Mouse (Mus musculus) olfactory bulb, adult 2 months (tissue): ENCODE data around the gene Apoe. TPM values are rescaled to one million over a fixed set of nuclear protein-coding genes. Genes with fewer than 3 reads are reported as not detected.
"Not testable (repeated sequence)": the region's sequence is repeated elsewhere in the genome, so short reads cannot be mapped to it uniquely, and the experiment has no call there.

Experiments
- H3K27ac ChIP-seq: fragments of 200-500 bp; 2 replicates; pipeline ENCODE4 v1.5.1; 2012; ENCODE audit warnings: low read depth, low read length; ENCODE audit not compliant: insufficient read depth
- H3K4me1 ChIP-seq: fragments of 200-500 bp; 2 replicates; pipeline ENCODE4 v1.6.1; 2012; ENCODE audit warnings: low read length; ENCODE audit not compliant: control insufficient read depth, insufficient read depth
- H3K4me3 ChIP-seq: fragments of 200-500 bp; 2 replicates; pipeline ENCODE4 v1.5.1; 2012; ENCODE audit warnings: mild to moderate bottlenecking, low read depth, low read length, moderate library complexity; ENCODE audit not compliant: insufficient read depth
- CTCF ChIP-seq: fragments of 200-500 bp; IDR thresholded peaks from 2 replicates; pipeline ENCODE4 v1.5.1; 2012; ENCODE audit warnings: low read depth, mild to moderate bottlenecking, low read length, moderate library complexity; ENCODE audit not compliant: insufficient read depth
- POLR2A ChIP-seq: fragments of 200-500 bp; IDR thresholded peaks from 2 replicates; pipeline ENCODE4 v1.6.1; 2012; ENCODE audit warnings: mild to moderate bottlenecking, low read depth, low read length, moderate library complexity; ENCODE audit not compliant: insufficient read depth
- WGBS: fragments of 180-500 bp; shearing (Covaris S2); methylation state at CpG from one replicate; pipeline ENCODE4 v1.1.7; 2018; 5-methylcytosine and 5-hydroxymethylcytosine counted together
- polyA plus RNA-seq: library from polyadenylated mRNA; stranded (reverse); fragments of >200 nt; gene quantifications from 2 replicates; pipeline ENCODE4 v1.2.4, GENCODE M21; 2012; ENCODE audit warnings: low replicate concordance; ENCODE audit not compliant: missing spikeins, insufficient read depth, insufficient read length

Apoe gene
- polyA plus RNA-seq, 1 experiment, result 1,139 TPM

DNA sequence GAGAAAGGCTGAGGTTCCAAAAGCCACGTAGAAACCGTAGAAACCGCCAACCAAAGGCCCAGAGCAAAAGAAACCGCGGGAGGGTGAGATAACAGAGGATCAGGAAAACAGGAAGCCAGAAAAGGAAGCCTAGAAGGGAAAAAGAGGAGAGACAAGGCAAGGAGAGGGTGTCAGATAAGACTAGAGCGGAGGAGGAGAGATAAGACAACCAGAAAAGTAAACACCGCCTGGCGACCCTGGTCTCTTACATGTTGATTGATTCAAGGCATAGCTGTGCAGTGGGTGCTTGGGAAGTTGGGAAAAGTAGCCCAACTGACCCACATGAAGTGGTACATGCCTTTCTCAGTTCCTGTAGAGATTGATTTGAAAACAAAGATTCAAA, 3.8 kb downstream of the Apoe start:
- Histone ChIP-seq H3K27ac (peak overlapping the region; percentile 15; the same call in 1 of the 2 replicates), H3K4me3 (no peak overlapping the region), H3K4me1 (peaks cover 29% of the 10 kb centered on the region)
- TF ChIP-seq POLR2A, result no peak
- no peak for TF ChIP-seq CTCF
- WGBS, result 56% methylated on average over 8 of the region's 8 CpGs

DNA sequence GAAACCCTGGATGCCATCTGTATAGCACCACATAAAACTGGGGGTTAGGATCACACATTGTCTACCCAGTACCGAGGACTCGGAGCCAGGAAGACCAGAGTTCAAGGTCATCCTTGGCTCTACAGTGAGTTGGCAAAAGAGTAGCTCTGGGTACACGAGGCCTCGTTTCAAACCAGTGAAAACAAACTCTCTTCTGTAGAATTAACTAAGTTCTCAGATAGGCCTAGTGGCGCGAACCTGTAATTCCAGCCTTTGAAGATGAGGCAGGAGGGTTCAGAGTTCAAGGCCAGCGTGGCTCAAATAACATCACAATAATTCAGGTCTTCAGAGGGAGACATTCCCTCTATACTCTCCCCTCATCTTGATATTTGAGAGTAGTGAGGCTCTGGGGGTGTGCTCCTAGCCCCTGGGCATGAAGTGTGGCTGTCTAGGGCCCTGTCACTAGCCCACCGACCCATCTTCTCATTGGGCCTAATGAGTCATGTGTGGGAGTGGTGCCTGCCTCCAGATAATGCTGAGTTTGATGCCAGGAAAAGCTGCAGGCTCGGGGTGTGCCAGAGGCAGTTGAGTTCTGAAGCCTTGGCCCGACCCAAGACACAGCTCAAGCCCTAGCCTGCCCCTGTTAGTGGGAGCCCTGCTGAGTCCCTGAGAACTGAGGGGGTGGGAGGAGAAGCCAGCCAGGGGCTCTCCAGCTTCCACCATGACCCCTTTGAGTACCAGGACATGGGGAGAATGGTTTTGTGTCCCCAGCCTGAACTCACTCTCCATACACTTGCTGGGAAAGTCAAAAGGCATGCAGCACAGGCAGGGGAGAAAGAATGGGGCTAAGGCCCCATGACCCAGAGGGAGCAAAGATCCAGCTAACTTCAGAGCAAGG, 4.4 kb downstream of the Apoe start:
- peaks cover 29% of the 10 kb centered on the region for H3K4me1 ChIP-seq
- H3K27ac ChIP-seq, result peak overlapping the region; percentile 17; the same call in 1 of the 2 replicates
- no peak overlapping the region for H3K4me3 ChIP-seq
- TF ChIP-seq POLR2A (no peak), CTCF (no peak)
- 62% methylated on average over 10 of the region's 10 CpGs for WGBS

DNA sequence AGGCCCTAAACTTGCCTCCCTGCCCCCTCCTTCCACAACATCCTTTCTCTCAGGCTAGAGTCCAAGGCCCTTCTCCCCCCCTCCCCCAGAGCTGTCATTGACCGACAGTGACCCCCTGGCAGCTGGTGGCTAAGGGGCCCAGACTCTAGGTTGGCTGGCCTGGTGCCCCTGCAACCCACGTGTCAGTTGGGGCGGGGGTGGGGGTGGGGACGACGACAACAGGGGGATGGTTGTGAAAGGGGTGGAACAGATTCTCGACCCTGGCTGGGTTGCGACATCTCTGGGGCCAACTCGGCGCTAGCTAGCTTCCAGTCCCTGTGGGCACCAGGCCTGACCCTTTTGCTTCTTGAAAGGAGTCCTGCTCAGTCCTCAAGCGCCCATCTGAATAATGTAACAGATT, 5.6 kb downstream of the Apoe start:
- Histone ChIP-seq H3K4me1 (peaks cover 18% of the 10 kb centered on the region), H3K4me3 (no peak overlapping the region), H3K27ac (no peak overlapping the region)
- WGBS, result 27% methylated on average over 10 of the region's 10 CpGs
- TF ChIP-seq POLR2A, result no peak

- Histone ChIP-seq H3K27ac (no peak within 1 kb of the TSS), H3K4me3 (no peak within 1 kb of the TSS), H3K4me1 (peaks cover 15% of the 10 kb centered on the region)
- WGBS, result 66% methylated on average over 28 of the region's 28 CpGs
- TF ChIP-seq CTCF (no peak), POLR2A (no peak)
Measured at GRCm38 (mm10) chr7:19691873-19692865, 6.8 kb downstream of the Apoe start, which contains the start of gene Apoc1. TSS of gene Apoc1 (minus strand) at chr7:19692660.

DNA sequence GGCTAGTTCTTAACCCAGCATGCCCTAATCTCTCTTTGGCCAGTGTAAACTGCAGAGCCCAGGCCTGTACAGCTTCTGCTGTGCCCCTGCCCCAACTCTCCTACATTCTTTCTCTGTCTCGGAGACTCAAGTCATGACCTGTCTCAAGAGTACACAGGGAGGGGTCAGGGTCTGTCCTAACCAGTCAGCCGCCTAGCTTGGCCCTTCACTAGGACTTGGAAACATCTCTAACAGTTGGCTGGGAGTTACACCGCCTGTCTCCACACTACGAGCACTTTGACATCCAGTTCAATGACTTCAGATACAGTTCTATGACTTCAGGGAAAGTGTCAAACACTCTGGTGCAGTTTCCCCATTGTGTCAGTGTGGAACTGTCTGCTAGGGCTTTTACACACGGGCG, 7.6 kb downstream of the Apoe start:
- Histone ChIP-seq H3K27ac (no peak overlapping the region), H3K4me3 (no peak overlapping the region), H3K4me1 (peaks cover 15% of the 10 kb centered on the region)
- TF ChIP-seq CTCF (no peak), POLR2A (no peak)
- WGBS, result 76% methylated on average over 6 of the region's 6 CpGs

- 85% methylated on average over 4 of the region's 4 CpGs for WGBS
- H3K27ac ChIP-seq, result no peak overlapping the region
- TF ChIP-seq POLR2A (no peak), CTCF (no peak)
- H3K4me3 ChIP-seq, result no peak overlapping the region
- H3K4me1 ChIP-seq, result peaks cover 15% of the 10 kb centered on the region
Measured at GRCm38 (mm10) chr7:19690845-19691244, 8.1 kb downstream of the Apoe start.

- H3K27ac ChIP-seq, result no peak overlapping the region
- WGBS, result 88% methylated on average over 2 of the region's 2 CpGs
Measured at GRCm38 (mm10) chr7:19688611-19689010, 10.4 kb downstream of the Apoe start.

GRCm38 (mm10) chr7:19688101-19688500, 10.9 kb downstream of the Apoe start:
- H3K27ac ChIP-seq, result no peak overlapping the region
- TF ChIP-seq CTCF (no peak), POLR2A (no peak)
- WGBS, result 87% methylated on average over 10 of the region's 10 CpGs
- peaks cover 8% of the 10 kb centered on the region for H3K4me1 ChIP-seq
- no peak overlapping the region for H3K4me3 ChIP-seq

More at GRCm38 (mm10) chr7:19688611-19689010, 10.4 kb downstream of the Apoe start:
- H3K4me1 ChIP-seq, result peaks cover 9% of the 10 kb centered on the region
- TF ChIP-seq POLR2A, result no peak
- no peak for TF ChIP-seq CTCF
- H3K4me3 ChIP-seq, result no peak overlapping the region

DNA sequence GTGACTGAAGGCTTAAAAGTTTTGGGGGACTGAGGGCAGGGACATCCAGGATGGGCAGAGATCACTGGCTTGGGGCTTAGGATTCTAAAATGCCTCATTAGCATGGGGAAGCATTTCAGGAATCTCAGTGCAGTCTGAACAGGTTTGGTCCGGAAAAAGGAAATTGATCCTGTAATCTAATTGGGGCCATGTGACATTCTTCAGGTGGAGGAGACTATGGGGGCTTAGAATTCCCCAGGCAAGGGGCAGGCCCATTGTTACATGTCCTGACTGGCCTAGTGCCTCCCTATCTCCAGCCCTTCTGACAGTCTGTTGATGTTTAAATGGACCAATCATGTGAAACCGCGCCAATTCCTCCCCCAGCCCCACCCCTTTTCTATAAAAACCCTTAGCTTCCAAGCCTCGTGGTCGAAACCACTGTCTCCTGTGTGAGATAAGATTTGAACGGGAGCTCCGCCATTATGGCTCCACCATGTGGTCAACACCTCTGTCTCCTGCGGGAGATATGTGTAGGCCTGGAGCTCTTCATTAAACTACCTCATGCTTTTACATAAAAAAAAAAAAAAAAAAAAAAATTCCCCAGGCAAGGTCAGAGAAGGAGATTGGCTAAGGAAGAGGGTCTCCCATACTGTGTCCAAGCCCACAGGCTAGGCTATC, 11.9 kb downstream of the Apoe start:
- not testable (repeated sequence) for H3K4me3 ChIP-seq, H3K4me1 ChIP-seq, H3K27ac ChIP-seq
- WGBS, result 75% methylated on average over 8 of the region's 8 CpGs
